Mouse (Mus musculus): Measurements from ENCODE around the gene Entpd6. TPM values are rescaled to one million over a fixed set of nuclear protein-coding genes. Genes with fewer than 3 reads are reported as not detected.
A peak's percentile ranks its signal among the peaks of the same experiment; 100 is the strongest.

The Entpd6 gene
- 12.6 and 14.0 TPM in 2 replicates for polyA plus RNA-seq (2015; fragmentation: Nextera tagmentation; extraction: Ambion mirVana)

GRCm38 (mm10) chr2:150748854-150749253 lies at the start of gene Entpd6:
Gene Entpd6, plus strand, starts transcription at chr2:150749042.
- Histone ChIP-seq H3K4me1 (replicated peaks) (peaks cover 19% of the 10 kb centered on the region), H3K9ac (peak within 1 kb of the TSS; percentile 68), H3K9me3 (replicated peaks) (no peaks in the 10 kb centered on the region), H3K36me3 (replicated peaks) (no peaks in the 10 kb centered on the region), H3K27me3 (0 out of 2 replicates have a peak, but pooled peaks cover 7% of the 10 kb centered on the region), H3K27ac (replicated peaks) (peak within 1 kb of the TSS; percentile 71), H3K4me2 (peak within 1 kb of the TSS; percentile 97), H3K4me3 (replicated peaks) (peak within 1 kb of the TSS; percentile 66)
- peak; percentile 90 for ATAC-seq (ENCODE audit: insufficient read depth)
- under 1% methylated on average over 30 of the region's 30 CpGs for WGBS (ENCODE audit: insufficient replicate concordance)

DNA sequence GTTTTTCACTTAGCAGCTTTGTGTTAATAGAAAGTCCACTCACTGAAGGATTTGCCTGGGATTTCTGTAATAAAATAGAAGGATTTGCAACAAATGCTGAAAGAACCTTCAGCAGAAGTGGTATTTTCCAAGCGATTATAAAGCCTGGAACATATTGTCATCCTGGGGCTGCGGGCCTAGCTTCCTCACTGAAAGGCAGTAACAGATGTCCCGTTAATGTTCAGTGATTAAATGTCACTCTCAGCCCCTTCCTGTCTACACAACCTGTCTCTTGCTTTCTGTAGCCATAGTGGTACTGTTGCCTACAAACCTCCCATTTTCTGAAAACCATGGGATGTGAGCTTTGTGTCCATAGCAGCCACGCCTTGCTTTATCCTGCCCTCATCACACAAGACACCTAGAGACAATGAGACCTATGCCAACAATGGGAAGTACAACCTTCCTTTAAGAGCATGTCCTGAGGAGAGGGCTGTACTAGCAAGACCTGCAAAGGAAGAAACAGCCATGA lies 36.6 kb upstream of the Entpd6 start:
- H3K4me1 ChIP-seq (replicated peaks), result no peaks in the 10 kb centered on the region
- ATAC-seq (ENCODE audit: insufficient read depth), result no peak
- H3K4me2 ChIP-seq, result no peak overlapping the region
- H3K27ac ChIP-seq (replicated peaks), result no peak overlapping the region
- H3K9ac ChIP-seq, result no peak overlapping the region
- H3K27me3 ChIP-seq, result no peaks in the 10 kb centered on the region
- H3K4me3 ChIP-seq (replicated peaks), result no peak overlapping the region
- no peaks in the 10 kb centered on the region for H3K9me3 ChIP-seq (replicated peaks)
- WGBS (ENCODE audit: insufficient replicate concordance), result 56% methylated on average over 4 of the region's 4 CpGs
- no peaks in the 10 kb centered on the region for H3K36me3 ChIP-seq (replicated peaks)

- no peaks in the 10 kb centered on the region for H3K27me3 ChIP-seq
- WGBS (ENCODE audit: insufficient replicate concordance), result 59% methylated on average over 11 of the region's 11 CpGs
- H3K27ac ChIP-seq (replicated peaks), result no peak overlapping the region
- H3K4me1 ChIP-seq (replicated peaks), result no peaks in the 10 kb centered on the region
- H3K36me3 ChIP-seq (replicated peaks), result no peaks in the 10 kb centered on the region
- no peak overlapping the region for H3K4me2 ChIP-seq
- no peaks in the 10 kb centered on the region for H3K9me3 ChIP-seq (replicated peaks)
- H3K4me3 ChIP-seq (replicated peaks), result no peak overlapping the region
- ATAC-seq (ENCODE audit: insufficient read depth), result no peak
- H3K9ac ChIP-seq, result no peak overlapping the region
Observed at GRCm38 (mm10) chr2:150735756-150736576, 12.9 kb upstream of the Entpd6 start.

DNA sequence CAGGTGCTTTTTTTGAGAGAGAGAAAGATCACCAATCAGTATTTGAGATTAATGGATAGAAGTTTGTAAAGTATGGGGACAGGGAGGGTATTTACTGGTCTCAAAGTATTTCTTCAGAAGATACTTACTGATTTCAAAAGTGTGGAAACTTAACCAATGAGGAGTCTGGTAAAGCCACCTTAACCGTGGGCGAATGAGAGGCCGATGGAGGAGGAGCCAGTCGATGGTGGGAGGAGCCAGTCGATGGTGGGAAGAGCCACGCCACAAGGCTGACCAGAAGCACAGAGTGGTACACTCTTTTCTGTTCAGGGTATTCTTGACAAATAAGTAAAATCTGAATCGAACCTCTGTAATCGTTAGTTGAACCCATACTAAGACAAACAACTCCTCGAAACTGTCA lies 11.0 kb upstream of the Entpd6 start:
- Histone ChIP-seq H3K36me3 (replicated peaks) (no peaks in the 10 kb centered on the region), H3K27me3 (no peaks in the 10 kb centered on the region), H3K9me3 (replicated peaks) (no peaks in the 10 kb centered on the region), H3K27ac (replicated peaks) (no peak overlapping the region), H3K4me2 (no peak overlapping the region), H3K4me3 (replicated peaks) (no peak overlapping the region), H3K4me1 (replicated peaks) (no peaks in the 10 kb centered on the region), H3K9ac (no peak overlapping the region)
- no peak for ATAC-seq (ENCODE audit: insufficient read depth)
- WGBS (ENCODE audit: insufficient replicate concordance), result 68% methylated on average over 9 of the region's 9 CpGs

GRCm38 (mm10) chr2:150740145-150740841 lies 8.5 kb upstream of the Entpd6 start:
- H3K27me3 ChIP-seq, result no peaks in the 10 kb centered on the region
- no peak overlapping the region for H3K4me2 ChIP-seq
- no peaks in the 10 kb centered on the region for H3K4me1 ChIP-seq (replicated peaks)
- no peaks in the 10 kb centered on the region for H3K9me3 ChIP-seq (replicated peaks)
- H3K4me3 ChIP-seq (replicated peaks), result no peak overlapping the region
- no peak for ATAC-seq (ENCODE audit: insufficient read depth)
- no peak overlapping the region for H3K9ac ChIP-seq
- H3K27ac ChIP-seq (replicated peaks), result no peak overlapping the region
- 57% methylated on average over 10 of the region's 10 CpGs for WGBS (ENCODE audit: insufficient replicate concordance)
- no peaks in the 10 kb centered on the region for H3K36me3 ChIP-seq (replicated peaks)

GRCm38 (mm10) chr2:150741405-150741804 lies 7.4 kb upstream of the Entpd6 start:
- no peaks in the 10 kb centered on the region for H3K27me3 ChIP-seq
- ATAC-seq (ENCODE audit: insufficient read depth), result no peak
- 42% methylated on average over 4 of the region's 4 CpGs for whole genome bisulfite sequencing (ENCODE audit: insufficient replicate concordance)
- H3K4me1 ChIP-seq (replicated peaks), result no peaks in the 10 kb centered on the region
- H3K27ac ChIP-seq (replicated peaks), result no peak overlapping the region
- H3K9ac ChIP-seq, result no peak overlapping the region
- no peaks in the 10 kb centered on the region for H3K36me3 ChIP-seq (replicated peaks)
- H3K4me2 ChIP-seq, result no peak overlapping the region
- no peak overlapping the region for H3K4me3 ChIP-seq (replicated peaks)
- H3K9me3 ChIP-seq (replicated peaks), result no peaks in the 10 kb centered on the region

- H3K36me3 ChIP-seq (replicated peaks), result no peaks in the 10 kb centered on the region
- no peak for ATAC-seq (ENCODE audit: insufficient read depth)
- 53% methylated on average over 7 of the region's 7 CpGs for WGBS (ENCODE audit: insufficient replicate concordance)
Observed at GRCm38 (mm10) chr2:150745016-150745415, 3.8 kb upstream of the Entpd6 start.

DNA sequence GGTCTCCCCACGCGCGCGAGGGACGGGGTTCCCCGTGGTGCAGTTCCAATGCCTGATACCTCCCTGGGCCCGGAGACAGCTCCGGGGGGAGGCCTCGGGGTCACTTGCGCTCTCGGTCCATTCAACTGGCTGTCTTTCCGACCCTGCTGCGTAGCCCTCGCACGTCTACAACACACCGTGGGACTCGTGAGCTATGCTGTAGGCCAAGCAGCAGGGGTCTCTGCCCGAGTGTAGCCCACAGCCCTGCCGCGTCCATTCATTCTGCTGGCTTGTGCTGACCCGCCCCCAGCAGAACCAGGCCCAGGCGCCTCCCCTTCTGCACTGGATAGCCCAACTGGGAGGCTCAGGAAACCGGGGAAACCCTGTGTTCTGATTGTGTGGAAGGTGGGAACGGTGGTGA lies 441 bp downstream of the Entpd6 start:
- peak overlapping the region; percentile 68 for H3K9ac ChIP-seq
- peak overlapping the region; percentile 66 for H3K4me3 ChIP-seq (replicated peaks)
- no peaks in the 10 kb centered on the region for H3K9me3 ChIP-seq (replicated peaks)
- no peaks in the 10 kb centered on the region for H3K36me3 ChIP-seq (replicated peaks)
- under 1% methylated on average over 24 of the region's 24 CpGs for WGBS (ENCODE audit: insufficient replicate concordance)
- H3K4me1 ChIP-seq (replicated peaks), result peaks cover 19% of the 10 kb centered on the region
- peak overlapping the region; percentile 97 for H3K4me2 ChIP-seq
- peak; percentile 62 for ATAC-seq (ENCODE audit: insufficient read depth)
- H3K27me3 ChIP-seq, result 0 out of 2 replicates have a peak, but pooled peaks cover 7% of the 10 kb centered on the region
- H3K27ac ChIP-seq (replicated peaks), result peak overlapping the region; percentile 71

More at GRCm38 (mm10) chr2:150745016-150745415, 3.8 kb upstream of the Entpd6 start:
- Histone ChIP-seq H3K9ac (no peak overlapping the region), H3K4me2 (no peak overlapping the region), H3K9me3 (replicated peaks) (no peaks in the 10 kb centered on the region), H3K27ac (replicated peaks) (no peak overlapping the region), H3K27me3 (0 out of 2 replicates have a peak, but pooled peaks cover 7% of the 10 kb centered on the region), H3K4me1 (replicated peaks) (peaks cover 11% of the 10 kb centered on the region), H3K4me3 (replicated peaks) (no peak overlapping the region)

DNA sequence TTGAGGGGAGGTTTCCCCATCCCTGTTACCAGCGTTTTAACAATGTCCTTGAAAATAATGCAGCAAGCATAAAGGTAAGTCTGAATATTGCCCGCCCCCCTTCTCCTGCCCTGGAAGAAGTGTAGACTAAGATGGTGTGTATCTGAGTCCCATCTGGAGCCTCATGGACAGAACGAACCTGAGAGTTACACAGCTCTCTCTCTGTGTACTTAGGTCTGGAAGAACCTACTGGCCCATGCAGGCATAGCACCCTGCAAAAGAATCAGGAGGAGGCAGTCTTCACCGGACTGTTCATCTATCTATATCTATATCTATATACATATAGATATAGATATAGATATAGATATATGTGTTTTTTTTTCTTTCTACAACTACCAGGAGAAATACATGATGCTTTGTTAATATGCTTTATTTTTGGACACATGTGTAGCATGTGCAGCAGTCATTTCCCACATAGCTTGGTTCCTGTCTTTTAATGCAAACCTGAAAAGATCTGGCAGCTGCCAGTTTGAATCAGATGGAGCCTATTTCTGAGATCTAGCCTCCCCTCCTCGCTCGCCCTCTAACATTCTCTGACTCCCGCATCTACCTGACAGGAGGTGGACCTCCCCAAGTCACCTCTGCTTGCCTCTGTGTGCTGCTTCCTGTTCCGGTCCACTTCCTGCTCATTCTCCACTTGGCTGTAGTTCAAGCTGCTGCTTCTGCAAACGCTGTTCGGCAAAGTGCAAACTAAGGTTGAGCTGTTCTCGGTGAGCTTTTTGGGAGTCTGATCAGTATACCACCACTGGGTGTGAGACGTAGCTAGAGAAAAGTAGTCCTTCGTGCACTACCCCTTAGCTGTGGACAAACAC lies 1.5 kb downstream of the Entpd6 start:
- Histone ChIP-seq H3K9ac (no peak overlapping the region), H3K27ac (replicated peaks) (no peak overlapping the region), H3K4me2 (peak overlapping the region; percentile 97), H3K4me3 (replicated peaks) (no peak overlapping the region), H3K27me3 (0 out of 2 replicates have a peak, but pooled peaks cover 7% of the 10 kb centered on the region), H3K4me1 (replicated peaks) (peaks cover 19% of the 10 kb centered on the region), H3K9me3 (replicated peaks) (no peaks in the 10 kb centered on the region), H3K36me3 (replicated peaks) (no peaks in the 10 kb centered on the region)
- 45% methylated on average over 13 of the region's 13 CpGs for WGBS (ENCODE audit: insufficient replicate concordance)
- ATAC-seq (ENCODE audit: insufficient read depth), result no peak

GRCm38 (mm10) chr2:150755016-150755415 lies 6.2 kb downstream of the Entpd6 start:
- Histone ChIP-seq H3K9me3 (replicated peaks) (no peaks in the 10 kb centered on the region), H3K9ac (no peak overlapping the region), H3K4me1 (replicated peaks) (peaks cover 8% of the 10 kb centered on the region), H3K4me3 (replicated peaks) (no peak overlapping the region), H3K36me3 (replicated peaks) (peaks cover 14% of the 10 kb centered on the region), H3K4me2 (no peak overlapping the region), H3K27me3 (no peaks in the 10 kb centered on the region), H3K27ac (replicated peaks) (no peak overlapping the region)
- WGBS (ENCODE audit: insufficient replicate concordance), result 75% methylated on average over 3 of the region's 3 CpGs
- no peak for ATAC-seq (ENCODE audit: insufficient read depth)

Data from liver, embryonic 15.5 days (tissue).